Mouse (Mus musculus) embryonic facial prominence, embryonic 11.5 days (tissue): ENCODE results near the gene Cmtr1. TPM values are rescaled to one million over a fixed set of nuclear protein-coding genes. Genes with fewer than 3 reads are reported as not detected.
A peak's percentile ranks its signal among the peaks of the same experiment; 100 is the strongest.

Experiments
- ATAC-seq: fragments of 200-750 bp; cut with Nextera tagmentation; replicated peaks from 2 replicates; pipeline ENCODE4 v1.8.0; 2017; ENCODE audit warnings: low read depth; ENCODE audit not compliant: insufficient number of reproducible peaks, low FRiP score, low TSS enrichment
- DNase-seq: peaks from one replicate; pipeline ENCODE4 v3.0.0-alpha.2; 2015; ENCODE audit warnings: low spot score
- H3K27ac ChIP-seq: fragments of 300-500 bp; sonication (generic); replicated peaks from 2 replicates; pipeline ENCODE4 v1.5.1; 2014; ENCODE audit warnings: mild to moderate bottlenecking, low read depth, low read length, control low read depth
- H3K27me3 ChIP-seq: fragments of 300-500 bp; sonication (generic); 2 replicates; pipeline ENCODE4 v1.6.1; 2014; ENCODE audit warnings: mild to moderate bottlenecking, low read length, moderate library complexity, mixed read lengths; ENCODE audit not compliant: control insufficient read depth, insufficient read depth
- H3K36me3 ChIP-seq: fragments of 300-500 bp; sonication (generic); replicated peaks from 2 replicates; pipeline ENCODE4 v1.6.1; 2014; ENCODE audit warnings: low read depth, mild to moderate bottlenecking, low read length, moderate library complexity, mixed read lengths; ENCODE audit not compliant: control insufficient read depth, insufficient read depth
- H3K4me1 ChIP-seq: fragments of 300-500 bp; sonication (generic); 2 replicates; pipeline ENCODE4 v1.6.1; 2014; ENCODE audit warnings: low read length, mixed read lengths; ENCODE audit not compliant: control insufficient read depth, insufficient read depth
- H3K4me2 ChIP-seq: fragments of 300-500 bp; sonication (generic); 2 replicates; pipeline ENCODE4 v1.6.1; 2014; ENCODE audit warnings: low read depth, mild to moderate bottlenecking, control low read depth, low read length, moderate library complexity
- H3K4me3 ChIP-seq: fragments of 300-500 bp; sonication (generic); 2 replicates; pipeline ENCODE4 v1.5.1; 2014; ENCODE audit warnings: low read depth, low read length, control low read depth
- H3K9ac ChIP-seq: fragments of 300-500 bp; sonication (generic); replicated peaks from 2 replicates; pipeline ENCODE4 v1.6.1; 2014; ENCODE audit warnings: mild to moderate bottlenecking, control low read depth, low read length
- H3K9me3 ChIP-seq: fragments of 300-500 bp; sonication (generic); replicated peaks from 2 replicates; pipeline ENCODE4 v1.6.1; 2016; ENCODE audit warnings: mild to moderate bottlenecking, low read length, inconsistent platforms, mixed read lengths; ENCODE audit not compliant: control insufficient read depth
- WGBS: fragments of 180-500 bp; shearing (Covaris S2); extraction: QIAGEN DNeasy Blood & Tissue Kit; methylation state at CpG from one replicate; pipeline ENCODE4 v1.1.7; 2014; 5-methylcytosine and 5-hydroxymethylcytosine counted together
- polyA plus RNA-seq: library from polyadenylated mRNA; unstranded; fragments of >200 nt; fragmentation: Nextera tagmentation; extraction: Ambion mirVana; gene quantifications from 2 replicates; pipeline ENCODE4 v1.2.1, GENCODE M21; 2014

Gene Cmtr1
- polyA plus RNA-seq, 1 experiment from 2014 or later, result 120 TPM

DNA sequence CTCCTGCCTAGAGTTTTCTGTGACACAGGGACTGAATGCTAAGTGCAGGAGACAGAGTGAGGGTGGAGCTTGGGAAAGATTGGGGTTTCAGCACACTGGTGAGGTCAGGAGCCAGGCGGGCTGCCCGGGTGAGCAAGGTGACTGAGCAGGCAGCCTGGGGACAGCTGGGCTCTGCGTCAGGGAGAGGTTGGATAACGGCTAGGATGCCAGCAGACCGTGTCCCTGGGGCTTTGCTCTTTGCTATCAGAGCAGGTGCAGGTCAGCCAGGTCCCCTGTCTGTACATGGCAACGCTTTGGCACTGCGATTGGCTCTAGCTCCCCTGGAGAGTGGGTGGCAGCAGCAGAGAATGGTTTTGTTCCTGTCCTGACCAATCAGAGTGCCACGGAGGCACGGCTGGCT, 33.1 kb upstream of the Cmtr1 start:
- no peaks in the 10 kb centered on the region for H3K27me3 ChIP-seq
- no peak overlapping the region for H3K4me3 ChIP-seq
- no peaks in the 10 kb centered on the region for H3K9me3 ChIP-seq
- no peak overlapping the region for H3K27ac ChIP-seq
- H3K4me1 ChIP-seq, result no peaks in the 10 kb centered on the region
- ATAC-seq (no peak), DNase-seq (no peak)
- H3K36me3 ChIP-seq, result peaks cover 9% of the 10 kb centered on the region
- no peak overlapping the region for H3K9ac ChIP-seq
- no peak overlapping the region for H3K4me2 ChIP-seq
- WGBS, result 90% methylated on average over 9 of the region's 9 CpGs

DNA sequence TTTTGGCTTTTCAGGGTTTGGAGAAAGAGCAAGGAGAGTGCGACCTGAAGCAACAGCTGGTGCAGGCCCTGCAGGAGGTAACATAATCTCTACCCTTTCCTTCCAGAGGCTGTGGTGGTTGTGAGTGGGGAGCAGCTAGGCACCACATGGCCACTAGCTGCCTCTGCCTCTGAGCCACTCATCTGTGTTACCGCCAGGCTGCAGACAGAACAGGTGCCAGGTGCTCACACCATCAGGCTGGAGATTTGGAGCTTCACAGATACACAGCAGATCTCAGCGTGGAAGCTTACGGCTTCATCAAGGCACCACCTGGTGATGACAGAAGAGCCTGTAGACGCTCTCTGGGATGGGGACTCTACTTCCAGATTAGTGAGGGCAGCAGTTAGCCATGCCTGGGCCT, 31.4 kb upstream of the Cmtr1 start:
- Histone ChIP-seq H3K36me3 (peaks cover 3% of the 10 kb centered on the region; the same call in 1 of the 2 replicates), H3K4me2 (no peak overlapping the region), H3K27me3 (no peaks in the 10 kb centered on the region), H3K9me3 (no peaks in the 10 kb centered on the region), H3K27ac (no peak overlapping the region), H3K9ac (no peak overlapping the region), H3K4me3 (no peak overlapping the region), H3K4me1 (no peaks in the 10 kb centered on the region)
- WGBS, result 94% methylated on average over 5 of the region's 5 CpGs
- ATAC-seq (no peak), DNase-seq (no peak)

GRCm38 (mm10) chr17:29629620-29630019, 30.8 kb upstream of the Cmtr1 start:
- DNase-seq (no peak), ATAC-seq (no peak)
- no peak overlapping the region for H3K9ac ChIP-seq
- H3K4me1 ChIP-seq, result no peaks in the 10 kb centered on the region
- no peak overlapping the region for H3K4me3 ChIP-seq
- no peak overlapping the region for H3K27ac ChIP-seq
- no peak overlapping the region for H3K4me2 ChIP-seq
- 92% methylated on average over 5 of the region's 5 CpGs for WGBS
- H3K36me3 ChIP-seq, result peaks cover 7% of the 10 kb centered on the region; the same call in 1 of the 2 replicates
- no peaks in the 10 kb centered on the region for H3K9me3 ChIP-seq
- no peaks in the 10 kb centered on the region for H3K27me3 ChIP-seq

DNA sequence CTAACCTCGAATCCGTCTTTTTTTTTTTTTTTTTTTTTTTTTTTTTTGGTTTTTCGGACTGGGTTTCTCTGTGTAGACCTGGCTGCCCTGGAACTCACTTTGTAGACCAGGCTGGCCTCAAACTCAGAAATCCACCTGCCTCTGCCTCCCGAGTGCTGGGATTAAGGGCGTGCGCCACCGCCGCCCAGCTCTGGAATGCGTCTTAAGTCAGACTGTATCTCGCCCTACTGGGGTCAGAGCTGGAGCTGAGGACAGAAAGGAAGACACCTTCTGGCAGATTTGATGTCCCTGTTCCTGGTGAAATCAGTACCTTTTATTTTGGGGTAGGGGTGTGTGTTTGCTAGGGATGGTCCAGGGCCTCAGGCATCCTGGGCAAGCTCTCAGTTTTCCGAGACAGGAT, 28.1 kb upstream of the Cmtr1 start:
- ATAC-seq (no peak), DNase-seq (no peak)
- no peak overlapping the region for H3K27ac ChIP-seq
- H3K9me3 ChIP-seq, result no peaks in the 10 kb centered on the region
- no peaks in the 10 kb centered on the region for H3K27me3 ChIP-seq
- H3K4me3 ChIP-seq, result no peak overlapping the region
- H3K4me2 ChIP-seq, result no peak overlapping the region
- no peaks in the 10 kb centered on the region for H3K4me1 ChIP-seq
- WGBS, result 96% methylated on average over 10 of the region's 11 CpGs
- H3K36me3 ChIP-seq, result peaks cover 9% of the 10 kb centered on the region; the same call in 1 of the 2 replicates
- no peak overlapping the region for H3K9ac ChIP-seq

DNA sequence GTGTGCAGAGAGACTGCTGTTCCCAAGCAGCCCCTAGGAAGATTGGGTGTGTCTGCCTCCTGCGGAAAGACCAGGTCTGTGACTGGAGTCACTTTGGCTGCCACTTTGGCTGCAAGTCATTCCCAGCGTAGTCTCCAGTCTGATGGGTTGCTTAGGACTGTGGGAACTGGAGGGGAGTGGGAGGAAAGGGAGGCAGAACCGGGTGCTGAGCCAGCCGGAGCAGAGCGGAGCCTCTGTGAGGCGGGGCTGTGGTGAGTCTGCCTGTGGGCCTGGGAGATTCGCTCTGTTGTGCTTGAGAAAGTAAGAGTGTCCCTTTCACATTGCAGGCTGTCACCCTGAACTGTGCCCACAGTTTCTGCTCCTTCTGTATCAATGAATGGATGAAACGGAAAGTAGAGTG, 24.9 kb upstream of the Cmtr1 start:
- Histone ChIP-seq H3K27ac (no peak overlapping the region), H3K9ac (no peak overlapping the region), H3K9me3 (no peaks in the 10 kb centered on the region), H3K4me2 (no peak overlapping the region), H3K27me3 (no peaks in the 10 kb centered on the region), H3K36me3 (peaks cover 11% of the 10 kb centered on the region), H3K4me3 (no peak overlapping the region), H3K4me1 (no peaks in the 10 kb centered on the region)
- DNase-seq, result no peak
- WGBS, result 92% methylated on average over 8 of the region's 8 CpGs
- no peak for ATAC-seq

GRCm38 (mm10) chr17:29636118-29636517, 24.3 kb upstream of the Cmtr1 start:
- Histone ChIP-seq H3K9ac (no peak overlapping the region), H3K27ac (no peak overlapping the region), H3K36me3 (peaks cover 15% of the 10 kb centered on the region), H3K27me3 (no peaks in the 10 kb centered on the region), H3K9me3 (no peaks in the 10 kb centered on the region), H3K4me1 (no peaks in the 10 kb centered on the region), H3K4me2 (no peak overlapping the region), H3K4me3 (no peak overlapping the region)
- DNase-seq (peak; percentile 42), ATAC-seq (no peak)
- 78% methylated on average over 5 of the region's 5 CpGs for WGBS

GRCm38 (mm10) chr17:29637377-29637776, 23.0 kb upstream of the Cmtr1 start:
- ATAC-seq, result no peak
- Histone ChIP-seq H3K9me3 (no peaks in the 10 kb centered on the region), H3K36me3 (peaks cover 17% of the 10 kb centered on the region)

DNA sequence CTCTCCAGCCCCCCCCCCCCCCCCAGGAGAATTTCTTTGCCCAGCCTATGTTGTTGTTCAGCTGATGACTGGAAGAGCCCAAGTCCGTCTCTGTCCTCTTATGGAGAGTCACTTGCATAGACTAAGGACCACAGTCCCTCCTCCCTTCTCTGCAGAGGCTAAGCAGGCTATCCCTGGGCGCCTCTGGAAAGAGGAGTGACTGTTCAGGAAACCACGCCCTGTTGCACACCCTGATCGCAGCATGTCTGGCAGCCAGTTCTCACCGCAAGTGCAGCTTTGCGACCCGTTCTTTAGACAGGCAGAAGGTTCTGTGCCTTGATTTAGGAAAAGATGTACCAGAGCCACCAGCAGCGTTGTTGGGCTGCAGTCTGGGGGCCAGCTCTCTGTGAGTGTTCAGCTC, 22.5 kb upstream of the Cmtr1 start:
- no peaks in the 10 kb centered on the region for H3K4me1 ChIP-seq
- H3K9ac ChIP-seq, result no peak overlapping the region
- no peak overlapping the region for H3K4me3 ChIP-seq
- DNase-seq (no peak), ATAC-seq (no peak)
- H3K27me3 ChIP-seq, result no peaks in the 10 kb centered on the region
- no peaks in the 10 kb centered on the region for H3K9me3 ChIP-seq
- no peak overlapping the region for H3K27ac ChIP-seq
- 86% methylated on average over 8 of the region's 8 CpGs for WGBS
- H3K36me3 ChIP-seq, result peaks cover 17% of the 10 kb centered on the region
- no peak overlapping the region for H3K4me2 ChIP-seq

More at GRCm38 (mm10) chr17:29637377-29637776, 23.0 kb upstream of the Cmtr1 start:
- WGBS, result 97% methylated on average over 4 of the region's 4 CpGs
- no peaks in the 10 kb centered on the region for H3K4me1 ChIP-seq
- no peak for DNase-seq
- H3K9ac ChIP-seq, result no peak overlapping the region
- no peak overlapping the region for H3K4me3 ChIP-seq
- no peaks in the 10 kb centered on the region for H3K27me3 ChIP-seq
- H3K4me2 ChIP-seq, result no peak overlapping the region
- H3K27ac ChIP-seq, result no peak overlapping the region
